Mouse (Mus musculus): ENCODE data around the gene Igsf3. TPM values are rescaled to one million over a fixed set of nuclear protein-coding genes. Genes with fewer than 3 reads are reported as not detected.

The Igsf3 gene
- total and polyA plus RNA-seq, 2 experiments from 2014 or later, result 84.2 to 102 TPM

DNA sequence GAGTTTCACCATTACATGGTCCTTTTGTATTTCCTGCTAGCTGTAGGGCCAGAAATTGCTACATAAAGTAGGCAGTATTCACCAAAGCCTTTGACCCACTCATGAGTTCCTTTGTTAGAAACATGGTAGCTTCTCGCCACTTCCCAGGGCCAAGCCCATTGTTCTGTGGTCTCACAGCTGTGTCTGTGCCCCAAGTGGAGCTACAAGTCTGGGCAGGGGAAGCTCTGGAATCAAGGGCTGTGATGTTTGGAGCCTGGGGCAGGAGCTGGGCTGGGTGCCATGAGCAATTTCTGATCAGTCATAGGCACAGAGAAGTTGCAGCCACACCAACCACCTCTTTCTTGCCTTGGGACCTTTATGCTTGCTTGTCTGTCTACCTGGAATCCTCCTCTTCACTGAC is 30.1 kb upstream of the Igsf3 start:
- WGBS, result 84% methylated on average over 1 of the region's 1 CpGs
- no peaks in the 10 kb centered on the region for H3K36me3 ChIP-seq (ENCODE audit: insufficient read depth, low read length)
- no peaks in the 10 kb centered on the region for H3K9me3 ChIP-seq (ENCODE audit: low read length)
- H3K4me2 ChIP-seq (ENCODE audit: low read depth, low read length, poor library complexity, severe bottlenecking), result no peak overlapping the region
- no peak overlapping the region for H3K9ac ChIP-seq (replicated peaks; ENCODE audit: low read length, poor library complexity, severe bottlenecking)
- no peaks in the 10 kb centered on the region for H3K27me3 ChIP-seq (ENCODE audit: insufficient read depth, low read length)
- TF ChIP-seq CTCF (IDR thresholded peaks at IDR 0.05), result no peak
- ATAC-seq (ENCODE audit: low FRiP score), result no peak
- no peak overlapping the region for H3K27ac ChIP-seq (ENCODE audit: low read depth, low read length)
- no peak for DNase-seq (ENCODE audit: low spot score)
- peaks cover 23% of the 10 kb centered on the region for H3K4me1 ChIP-seq (ENCODE audit: insufficient read depth, low read length)
- H3K4me3 ChIP-seq (ENCODE audit: low read depth, low read length), result no peak overlapping the region

DNA sequence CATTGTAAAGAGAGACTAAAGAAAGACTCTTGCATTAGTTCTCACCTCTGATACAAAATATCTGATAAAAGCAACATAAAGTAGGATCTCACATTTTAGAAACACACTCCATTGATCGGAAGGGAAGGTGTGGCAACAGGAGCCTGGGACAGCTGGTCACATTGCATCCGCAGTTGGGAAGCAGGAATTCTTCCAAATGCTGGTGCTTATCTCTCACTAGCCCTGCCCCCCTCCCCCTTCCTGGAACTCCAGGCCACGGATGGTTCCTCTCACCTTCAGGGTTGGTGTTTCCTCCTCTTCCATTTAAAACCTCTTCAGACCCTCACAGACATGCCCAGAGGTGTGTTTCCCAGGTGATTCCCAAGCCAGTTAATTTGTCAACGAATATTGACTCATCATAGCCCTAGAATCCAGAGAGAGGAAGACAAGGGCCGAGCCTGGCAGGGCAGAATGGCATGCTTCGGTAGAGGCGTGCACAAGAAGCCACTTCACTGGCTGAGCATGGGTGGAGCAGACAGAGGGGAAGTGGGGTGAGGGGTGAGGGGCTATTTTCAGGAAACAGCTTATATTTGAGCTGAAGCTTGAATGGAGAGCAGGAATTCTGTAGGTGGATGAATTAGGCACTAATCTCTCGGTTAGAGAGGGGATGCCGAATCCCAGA is 28.3 kb upstream of the Igsf3 start:
- no peak for TF ChIP-seq CTCF (IDR thresholded peaks at IDR 0.05)
- H3K9me3 ChIP-seq (ENCODE audit: low read length), result no peaks in the 10 kb centered on the region
- DNase-seq (ENCODE audit: low spot score), result no peak
- H3K4me3 ChIP-seq (ENCODE audit: low read depth, low read length), result no peak overlapping the region
- peaks cover 23% of the 10 kb centered on the region for H3K4me1 ChIP-seq (ENCODE audit: insufficient read depth, low read length)
- WGBS, result 60% methylated on average over 9 of the region's 9 CpGs
- ATAC-seq (ENCODE audit: low FRiP score), result no peak
- no peaks in the 10 kb centered on the region for H3K36me3 ChIP-seq (ENCODE audit: insufficient read depth, low read length)
- no peaks in the 10 kb centered on the region for H3K27me3 ChIP-seq (ENCODE audit: insufficient read depth, low read length)
- H3K9ac ChIP-seq (replicated peaks; ENCODE audit: low read length, poor library complexity, severe bottlenecking), result no peak overlapping the region
- H3K4me2 ChIP-seq (ENCODE audit: low read depth, low read length, poor library complexity, severe bottlenecking), result no peak overlapping the region
- H3K27ac ChIP-seq (ENCODE audit: low read depth, low read length), result peak overlapping the region; percentile 84

DNA sequence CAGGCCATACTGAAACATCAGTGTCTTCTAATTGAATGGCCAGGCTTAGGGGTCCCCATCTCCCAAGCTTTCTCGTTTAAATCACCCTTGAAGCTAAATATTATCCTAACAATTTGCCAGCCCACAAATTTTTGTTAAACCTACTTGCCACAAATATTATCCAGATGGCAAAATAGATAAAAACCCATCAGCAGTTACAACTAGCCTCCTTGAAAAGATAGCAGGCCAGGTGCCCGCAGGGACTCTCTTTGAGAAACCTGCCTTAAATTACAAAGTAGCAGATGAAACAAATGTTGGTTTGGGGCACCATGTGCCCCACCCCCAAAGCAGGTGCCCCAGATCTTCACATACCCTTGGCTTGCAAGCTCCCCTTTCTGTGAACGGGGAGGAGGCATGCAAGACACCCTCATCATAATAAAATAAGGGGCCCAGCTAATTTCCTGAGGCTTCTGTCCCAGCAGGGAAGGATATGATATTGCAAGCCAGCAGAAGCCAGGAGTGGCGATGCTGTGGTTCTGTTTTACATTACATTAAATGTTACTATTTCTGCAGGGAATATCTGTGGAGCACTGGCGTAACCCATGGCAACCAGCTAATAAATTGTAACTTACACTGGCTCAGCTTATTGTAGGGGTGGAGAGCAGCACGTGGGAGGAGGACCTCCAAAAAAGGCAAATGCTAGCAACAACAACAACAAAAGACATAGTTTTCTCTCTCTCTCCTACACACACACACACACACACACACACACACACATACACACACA is 27.2 kb upstream of the Igsf3 start:
- no peaks in the 10 kb centered on the region for H3K36me3 ChIP-seq (ENCODE audit: insufficient read depth, low read length)
- peak; percentile 73 for DNase-seq (ENCODE audit: low spot score)
- 17% methylated on average over 6 of the region's 6 CpGs for WGBS

DNA sequence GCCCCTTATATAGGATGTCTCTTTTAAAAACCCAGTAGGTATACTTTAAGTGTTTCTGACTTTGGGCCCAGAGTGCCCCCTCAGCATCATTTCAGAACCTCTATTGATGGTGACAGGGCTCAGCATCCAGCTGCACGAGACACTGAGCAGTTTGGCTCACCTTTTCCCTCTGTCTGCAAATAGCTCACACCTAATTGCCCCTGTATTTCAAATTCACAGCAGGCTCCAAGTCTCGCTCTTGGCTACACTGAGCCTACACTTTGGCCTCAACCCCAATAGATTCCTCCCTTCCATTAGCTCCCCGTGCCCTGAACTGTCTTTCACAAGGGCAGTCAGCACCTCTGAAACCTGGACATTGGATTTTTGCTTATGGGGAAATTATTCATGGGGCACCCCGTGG is 26.5 kb upstream of the Igsf3 start:
- no peak for TF ChIP-seq CTCF (IDR thresholded peaks at IDR 0.05)
- ATAC-seq (ENCODE audit: low FRiP score), result peak; percentile 57; the same call in 1 of the 2 replicates
- Histone ChIP-seq H3K4me3 (ENCODE audit: low read depth, low read length) (no peak overlapping the region), H3K9ac (replicated peaks; ENCODE audit: low read length, poor library complexity, severe bottlenecking) (no peak overlapping the region), H3K4me2 (ENCODE audit: low read depth, low read length, poor library complexity, severe bottlenecking) (no peak overlapping the region), H3K27ac (ENCODE audit: low read depth, low read length) (peak overlapping the region; percentile 84), H3K27me3 (ENCODE audit: insufficient read depth, low read length) (no peaks in the 10 kb centered on the region), H3K36me3 (ENCODE audit: insufficient read depth, low read length) (no peaks in the 10 kb centered on the region), H3K9me3 (ENCODE audit: low read length) (no peaks in the 10 kb centered on the region), H3K4me1 (ENCODE audit: insufficient read depth, low read length) (peaks cover 23% of the 10 kb centered on the region)
- WGBS, result 42% methylated on average over 4 of the region's 4 CpGs
- no peak for DNase-seq (ENCODE audit: low spot score)

More for the DNA sequence above, 27.2 kb upstream of the Igsf3 start:
- Histone ChIP-seq H3K9ac (replicated peaks; ENCODE audit: low read length, poor library complexity, severe bottlenecking) (no peak overlapping the region), H3K9me3 (ENCODE audit: low read length) (no peaks in the 10 kb centered on the region), H3K4me2 (ENCODE audit: low read depth, low read length, poor library complexity, severe bottlenecking) (no peak overlapping the region), H3K27ac (ENCODE audit: low read depth, low read length) (peak overlapping the region; percentile 84), H3K27me3 (ENCODE audit: insufficient read depth, low read length) (no peaks in the 10 kb centered on the region), H3K4me1 (ENCODE audit: insufficient read depth, low read length) (peaks cover 23% of the 10 kb centered on the region), H3K4me3 (ENCODE audit: low read depth, low read length) (no peak overlapping the region)
- no peak for TF ChIP-seq CTCF (IDR thresholded peaks at IDR 0.05)
- ATAC-seq (ENCODE audit: low FRiP score), result peak; percentile 82

GRCm38 (mm10) chr3:101354490-101354889 is 22.4 kb upstream of the Igsf3 start:
- H3K9ac ChIP-seq (replicated peaks; ENCODE audit: low read length, poor library complexity, severe bottlenecking), result no peak overlapping the region

GRCm38 (mm10) chr3:101355702-101356101 is 21.2 kb upstream of the Igsf3 start:
- 45% methylated on average over 5 of the region's 5 CpGs for WGBS
- no peaks in the 10 kb centered on the region for H3K36me3 ChIP-seq (ENCODE audit: insufficient read depth, low read length)
- no peak overlapping the region for H3K4me2 ChIP-seq (ENCODE audit: low read depth, low read length, poor library complexity, severe bottlenecking)
- H3K27me3 ChIP-seq (ENCODE audit: insufficient read depth, low read length), result no peaks in the 10 kb centered on the region
- no peak overlapping the region for H3K9ac ChIP-seq (replicated peaks; ENCODE audit: low read length, poor library complexity, severe bottlenecking)
- H3K4me3 ChIP-seq (ENCODE audit: low read depth, low read length), result no peak overlapping the region
- H3K9me3 ChIP-seq (ENCODE audit: low read length), result no peaks in the 10 kb centered on the region
- DNase-seq (ENCODE audit: low spot score) (no peak), ATAC-seq (ENCODE audit: low FRiP score) (no peak)
- H3K27ac ChIP-seq (ENCODE audit: low read depth, low read length), result no peak overlapping the region
- no peak for TF ChIP-seq CTCF (IDR thresholded peaks at IDR 0.05)
- H3K4me1 ChIP-seq (ENCODE audit: insufficient read depth, low read length), result peaks cover 8% of the 10 kb centered on the region

More at GRCm38 (mm10) chr3:101354490-101354889, 22.4 kb upstream of the Igsf3 start:
- H3K36me3 ChIP-seq (ENCODE audit: insufficient read depth, low read length), result no peaks in the 10 kb centered on the region
- peak; percentile 90 for DNase-seq (ENCODE audit: low spot score)
- no peak for TF ChIP-seq CTCF (IDR thresholded peaks at IDR 0.05)
- no peaks in the 10 kb centered on the region for H3K27me3 ChIP-seq (ENCODE audit: insufficient read depth, low read length)
- H3K27ac ChIP-seq (ENCODE audit: low read depth, low read length), result no peak overlapping the region
- H3K9me3 ChIP-seq (ENCODE audit: low read length), result no peaks in the 10 kb centered on the region
- H3K4me3 ChIP-seq (ENCODE audit: low read depth, low read length), result no peak overlapping the region
- peaks cover 13% of the 10 kb centered on the region for H3K4me1 ChIP-seq (ENCODE audit: insufficient read depth, low read length)
- ATAC-seq (ENCODE audit: low FRiP score), result no peak
- H3K4me2 ChIP-seq (ENCODE audit: low read depth, low read length, poor library complexity, severe bottlenecking), result no peak overlapping the region

Data from midbrain, postnatal 0 days (tissue).